Mouse (Mus musculus) embryonic facial prominence, embryonic 15.5 days (tissue): ENCODE data around the gene Cmah. TPM values are rescaled to one million over a fixed set of nuclear protein-coding genes. Genes with fewer than 3 reads are reported as not detected.
A peak's percentile ranks its signal among the peaks of the same experiment; 100 is the strongest.

Source experiments
- ATAC-seq: fragments of 200-750 bp; cut with Nextera tagmentation; 2 replicates; pipeline ENCODE4 v1.8.0; 2017; ENCODE audit warnings: low read depth, moderate TSS enrichment; ENCODE audit not compliant: insufficient number of reproducible peaks, low FRiP score, low TSS enrichment
- H3K27ac ChIP-seq: fragments of 300-500 bp; sonication (generic); replicated peaks from 2 replicates; pipeline ENCODE4 v1.5.1; 2015; ENCODE audit warnings: mild to moderate bottlenecking, inconsistent platforms
- H3K27me3 ChIP-seq: fragments of 300-500 bp; sonication (generic); 2 replicates; pipeline ENCODE4 v1.6.1; 2015; ENCODE audit warnings: inconsistent platforms
- H3K36me3 ChIP-seq: fragments of 300-500 bp; sonication (generic); 2 replicates; pipeline ENCODE4 v1.6.1; 2015; ENCODE audit warnings: mild to moderate bottlenecking, inconsistent platforms
- H3K4me1 ChIP-seq: fragments of 300-500 bp; sonication (generic); 2 replicates; pipeline ENCODE4 v1.6.1; 2015; ENCODE audit warnings: inconsistent platforms
- H3K4me2 ChIP-seq: fragments of 300-500 bp; sonication (generic); replicated peaks from 2 replicates; pipeline ENCODE4 v1.6.1; 2015; ENCODE audit warnings: mild to moderate bottlenecking, inconsistent platforms
- H3K4me3 ChIP-seq: fragments of 300-500 bp; sonication (generic); replicated peaks from 2 replicates; pipeline ENCODE4 v1.5.1; 2015; ENCODE audit warnings: mild to moderate bottlenecking, inconsistent platforms
- H3K9ac ChIP-seq: fragments of 300-500 bp; sonication (generic); 2 replicates; pipeline ENCODE4 v1.6.1; 2015; ENCODE audit warnings: inconsistent platforms
- H3K9me3 ChIP-seq: fragments of 300-500 bp; sonication (generic); replicated peaks from 2 replicates; pipeline ENCODE4 v1.6.1; 2016; ENCODE audit warnings: inconsistent platforms
- WGBS: fragments of 180-500 bp; shearing (Covaris S2); methylation state at CpG from one replicate; pipeline ENCODE4 v1.1.7; 2015; 5-methylcytosine and 5-hydroxymethylcytosine counted together
- polyA plus RNA-seq: library from polyadenylated mRNA; unstranded; fragments of >200 nt; fragmentation: Nextera tagmentation; extraction: Ambion mirVana; gene quantifications from 2 replicates; pipeline ENCODE4 v1.2.1, GENCODE M21; 2015

Gene Cmah
- 0.49 and 1.0 TPM in 2 replicates for polyA plus RNA-seq

GRCm38 (mm10) chr13:24327201-24327600, at the start of gene Cmah:
Cmah (plus strand) TSS chr13:24327404.
- ATAC-seq = no peak
- Histone ChIP-seq H3K36me3 (no peaks in the 10 kb centered on the region), H3K9ac (no peak within 1 kb of the TSS), H3K4me1 (no peaks in the 10 kb centered on the region), H3K27ac (no peak within 1 kb of the TSS), H3K9me3 (no peaks in the 10 kb centered on the region), H3K27me3 (no peaks in the 10 kb centered on the region), H3K4me2 (no peak within 1 kb of the TSS), H3K4me3 (no peak within 1 kb of the TSS)
- 76% methylated on average over 5 of the region's 5 CpGs for WGBS

GRCm38 (mm10) chr13:24279407-24279761, 47.8 kb upstream of the Cmah start:
- Histone ChIP-seq H3K4me2 (peak overlapping the region; percentile 93), H3K4me3 (peak overlapping the region; percentile 79), H3K36me3 (no peaks in the 10 kb centered on the region), H3K27me3 (no peaks in the 10 kb centered on the region), H3K9me3 (no peaks in the 10 kb centered on the region), H3K9ac (0 out of 2 replicates have a peak overlapping the region, but pooled peaks have one; percentile 91), H3K27ac (no peak overlapping the region), H3K4me1 (peaks cover 23% of the 10 kb centered on the region)
- ATAC-seq = no peak
- 46% methylated on average over 11 of the region's 11 CpGs for WGBS

GRCm38 (mm10) chr13:24279762-24280438, 47.3 kb upstream of the Cmah start:
- 1% methylated on average over 21 of the region's 21 CpGs for WGBS
- Histone ChIP-seq H3K9ac (peak overlapping the region; percentile 91), H3K4me1 (peaks cover 23% of the 10 kb centered on the region), H3K9me3 (no peaks in the 10 kb centered on the region), H3K27me3 (no peaks in the 10 kb centered on the region), H3K4me2 (peak overlapping the region; percentile 93), H3K27ac (0 out of 2 replicates have a peak overlapping the region, but pooled peaks have one; percentile 96), H3K36me3 (no peaks in the 10 kb centered on the region), H3K4me3 (peak overlapping the region; percentile 79)
- ATAC-seq = no peak

- ATAC-seq = peak; percentile 98
- peak within 1 kb of the TSS; percentile 79 for H3K4me3 ChIP-seq
- H3K27ac ChIP-seq = peak within 1 kb of the TSS; percentile 96
- H3K4me2 ChIP-seq = peak within 1 kb of the TSS; percentile 93
- WGBS = under 1% methylated on average over 90 of the region's 96 CpGs
- no peaks in the 10 kb centered on the region for H3K36me3 ChIP-seq
- H3K9me3 ChIP-seq = no peaks in the 10 kb centered on the region
- no peaks in the 10 kb centered on the region for H3K27me3 ChIP-seq
- peaks cover 23% of the 10 kb centered on the region for H3K4me1 ChIP-seq
- H3K9ac ChIP-seq = peak within 1 kb of the TSS; percentile 91
Observed at GRCm38 (mm10) chr13:24280439-24281431, 46.5 kb upstream of the Cmah start, which contains the start of gene Carmil1. Carmil1 (minus strand) TSS chr13:24280795.

GRCm38 (mm10) chr13:24287381-24287780, 39.8 kb upstream of the Cmah start:
- H3K27ac ChIP-seq = no peak overlapping the region
- H3K4me3 ChIP-seq = no peak overlapping the region
- H3K9me3 ChIP-seq = no peaks in the 10 kb centered on the region
- no peaks in the 10 kb centered on the region for H3K27me3 ChIP-seq
- 90% methylated on average over 2 of the region's 2 CpGs for WGBS
- H3K4me1 ChIP-seq = no peaks in the 10 kb centered on the region
- ATAC-seq = no peak
- no peak overlapping the region for H3K9ac ChIP-seq
- no peak overlapping the region for H3K4me2 ChIP-seq
- H3K36me3 ChIP-seq = no peaks in the 10 kb centered on the region

- H3K4me3 ChIP-seq = no peak overlapping the region
- no peak for ATAC-seq
- WGBS = 15% methylated on average over 4 of the region's 4 CpGs
Observed at GRCm38 (mm10) chr13:24297252-24297651, 30.0 kb upstream of the Cmah start.

GRCm38 (mm10) chr13:24305486-24305885, 21.7 kb upstream of the Cmah start:
- Histone ChIP-seq H3K27ac (no peak overlapping the region), H3K4me3 (no peak overlapping the region), H3K36me3 (no peaks in the 10 kb centered on the region), H3K9ac (no peak overlapping the region), H3K27me3 (no peaks in the 10 kb centered on the region), H3K4me1 (no peaks in the 10 kb centered on the region), H3K4me2 (no peak overlapping the region), H3K9me3 (no peaks in the 10 kb centered on the region)
- WGBS = 57% methylated on average over 4 of the region's 4 CpGs
- ATAC-seq = no peak

More at GRCm38 (mm10) chr13:24297252-24297651, 30.0 kb upstream of the Cmah start:
- H3K9me3 ChIP-seq = no peaks in the 10 kb centered on the region
- no peak overlapping the region for H3K9ac ChIP-seq
- no peaks in the 10 kb centered on the region for H3K4me1 ChIP-seq
- H3K36me3 ChIP-seq = no peaks in the 10 kb centered on the region
- H3K27ac ChIP-seq = no peak overlapping the region
- no peaks in the 10 kb centered on the region for H3K27me3 ChIP-seq
- H3K4me2 ChIP-seq = no peak overlapping the region

- Histone ChIP-seq H3K4me3 (no peak overlapping the region), H3K9ac (no peak overlapping the region), H3K4me2 (no peak overlapping the region), H3K27me3 (no peaks in the 10 kb centered on the region), H3K9me3 (no peaks in the 10 kb centered on the region), H3K27ac (no peak overlapping the region), H3K36me3 (no peaks in the 10 kb centered on the region), H3K4me1 (no peaks in the 10 kb centered on the region)
- ATAC-seq = no peak
- 54% methylated on average over 4 of the region's 4 CpGs for WGBS
Observed at GRCm38 (mm10) chr13:24306248-24306647, 21.0 kb upstream of the Cmah start.

- Histone ChIP-seq H3K9me3 (no peaks in the 10 kb centered on the region), H3K4me2 (no peak overlapping the region), H3K27me3 (no peaks in the 10 kb centered on the region), H3K27ac (no peak overlapping the region), H3K36me3 (no peaks in the 10 kb centered on the region), H3K4me3 (no peak overlapping the region), H3K4me1 (no peaks in the 10 kb centered on the region), H3K9ac (no peak overlapping the region)
- WGBS = 83% methylated on average over 8 of the region's 8 CpGs
- ATAC-seq = no peak
Observed at GRCm38 (mm10) chr13:24311011-24311940, 15.9 kb upstream of the Cmah start.

GRCm38 (mm10) chr13:24316563-24316962, 10.6 kb upstream of the Cmah start:
- no peak for ATAC-seq

More at GRCm38 (mm10) chr13:24316563-24316962, 10.6 kb upstream of the Cmah start:
- H3K36me3 ChIP-seq = no peaks in the 10 kb centered on the region
- H3K4me3 ChIP-seq = no peak overlapping the region
- 55% methylated on average over 3 of the region's 3 CpGs for WGBS
- no peak overlapping the region for H3K9ac ChIP-seq
- H3K4me1 ChIP-seq = no peaks in the 10 kb centered on the region
- H3K27me3 ChIP-seq = no peaks in the 10 kb centered on the region
- no peak overlapping the region for H3K27ac ChIP-seq
- H3K4me2 ChIP-seq = no peak overlapping the region
- H3K9me3 ChIP-seq = no peaks in the 10 kb centered on the region
